Mouse (Mus musculus) embryo, embryonic 10.5 days (tissue): ENCODE measurements around the gene Tubb2a.
"Not testable (repeated sequence)": the region's sequence is repeated elsewhere in the genome, so short reads cannot be mapped to it uniquely, and the experiment has no call there.

Experiments used
- DNase-seq: peaks from one replicate; pipeline ENCODE4 v3.0.0-alpha.2; 2015; ENCODE audit warnings: low spot score

Gene Tubb2a

GRCm38 (mm10) chr13:34089358-34089757 is 11.6 kb upstream of the Tubb2a start:
- DNase-seq, result no peak

GRCm38 (mm10) chr13:34088871-34089288 is 11.1 kb upstream of the Tubb2a start:
- DNase-seq, result peak; percentile 36

GRCm38 (mm10) chr13:34088201-34088649 is 10.4 kb upstream of the Tubb2a start:
- not testable (repeated sequence) for DNase-seq

- DNase-seq, result no peak
Observed at GRCm38 (mm10) chr13:34087052-34087812, 9.4 kb upstream of the Tubb2a start.

GRCm38 (mm10) chr13:34084026-34084750 is 6.4 kb upstream of the Tubb2a start:
- no peak for DNase-seq

- DNase-seq, result no peak
Observed at GRCm38 (mm10) chr13:34081926-34082325, 4.1 kb upstream of the Tubb2a start.

GRCm38 (mm10) chr13:34079801-34080200 is 2.0 kb upstream of the Tubb2a start:
- DNase-seq, result no peak

- DNase-seq, result no peak
Observed at GRCm38 (mm10) chr13:34078500-34079280, 883 bp upstream of the Tubb2a start.

GRCm38 (mm10) chr13:34076561-34077491 is 981 bp downstream of the Tubb2a start:
- DNase-seq, result peak; percentile 56

GRCm38 (mm10) chr13:34075893-34076292 is 1.9 kb downstream of the Tubb2a start:
- not testable (repeated sequence) for DNase-seq

GRCm38 (mm10) chr13:34074441-34074840 is 3.4 kb downstream of the Tubb2a start:
- DNase-seq, result not testable (repeated sequence)

- peak; percentile 47 for DNase-seq
Observed at GRCm38 (mm10) chr13:34072847-34073246, 5.0 kb downstream of the Tubb2a start.

- DNase-seq, result no peak
Observed at GRCm38 (mm10) chr13:34071836-34072235, 6.0 kb downstream of the Tubb2a start.

GRCm38 (mm10) chr13:34070296-34070695 is 7.5 kb downstream of the Tubb2a start:
- peak; percentile 66 for DNase-seq

GRCm38 (mm10) chr13:34066351-34066750 is 11.5 kb downstream of the Tubb2a start:
- DNase-seq, result no peak

GRCm38 (mm10) chr13:34062466-34062865 is 15.3 kb downstream of the Tubb2a start:
- no peak for DNase-seq

- no peak for DNase-seq
Observed at GRCm38 (mm10) chr13:34060061-34060460, 17.7 kb downstream of the Tubb2a start.

- peak; percentile 14 for DNase-seq
Observed at GRCm38 (mm10) chr13:34057252-34057651, 20.6 kb downstream of the Tubb2a start.

- DNase-seq, result no peak
Observed at GRCm38 (mm10) chr13:34054983-34055382, 22.8 kb downstream of the Tubb2a start.

GRCm38 (mm10) chr13:34054391-34054790 is 23.4 kb downstream of the Tubb2a start:
- DNase-seq, result no peak

- no peak for DNase-seq
Observed at GRCm38 (mm10) chr13:34053673-34054282, 24.0 kb downstream of the Tubb2a start.
